Mouse (Mus musculus): ENCODE measurements around the gene Gm8251. TPM values are rescaled to one million over a fixed set of nuclear protein-coding genes. Genes with fewer than 3 reads are reported as not detected.

The Gm8251 gene
- polyA plus RNA-seq, 1 experiment from 2014 or later = not detected

GRCm38 (mm10) chr1:44032213-44032612 is 29.5 kb downstream of the Gm8251 start:
- TF ChIP-seq CTCF (IDR thresholded peaks at IDR 0.05; ENCODE audit: low read depth) = no peak
- H3K4me1 ChIP-seq (replicated peaks; ENCODE audit: insufficient read depth, low read length) = no peaks in the 10 kb centered on the region
- no peak overlapping the region for H3K9ac ChIP-seq (ENCODE audit: low read depth, low read length)
- DNase-seq (ENCODE audit: low spot score) = no peak
- no peak overlapping the region for H3K27ac ChIP-seq
- H3K4me2 ChIP-seq (ENCODE audit: low read length) = no peak overlapping the region
- H3K4me3 ChIP-seq (replicated peaks; ENCODE audit: low read depth, low read length) = no peak overlapping the region
- no peak for ATAC-seq (replicated peaks; ENCODE audit: low FRiP score, low read depth)
- 80% methylated on average over 2 of the region's 2 CpGs for WGBS
- no peaks in the 10 kb centered on the region for H3K36me3 ChIP-seq (ENCODE audit: insufficient read depth, low read length)
- no peaks in the 10 kb centered on the region for H3K27me3 ChIP-seq (ENCODE audit: insufficient read depth, low read length)
- no peaks in the 10 kb centered on the region for H3K9me3 ChIP-seq (replicated peaks; ENCODE audit: low read length)

GRCm38 (mm10) chr1:44027651-44028050 is 34.1 kb downstream of the Gm8251 start:
- H3K4me3 ChIP-seq (replicated peaks; ENCODE audit: low read depth, low read length) = no peak overlapping the region
- H3K36me3 ChIP-seq (ENCODE audit: insufficient read depth, low read length) = no peaks in the 10 kb centered on the region
- H3K27ac ChIP-seq = no peak overlapping the region
- ATAC-seq (replicated peaks; ENCODE audit: low FRiP score, low read depth) = no peak
- DNase-seq (ENCODE audit: low spot score) = no peak
- H3K27me3 ChIP-seq (ENCODE audit: insufficient read depth, low read length) = no peaks in the 10 kb centered on the region
- H3K4me1 ChIP-seq (replicated peaks; ENCODE audit: insufficient read depth, low read length) = no peaks in the 10 kb centered on the region
- no peak overlapping the region for H3K4me2 ChIP-seq (ENCODE audit: low read length)
- TF ChIP-seq CTCF (IDR thresholded peaks at IDR 0.05; ENCODE audit: low read depth) = no peak
- 87% methylated on average over 1 of the region's 1 CpGs for WGBS
- H3K9ac ChIP-seq (ENCODE audit: low read depth, low read length) = no peak overlapping the region
- H3K9me3 ChIP-seq (replicated peaks; ENCODE audit: low read length) = no peaks in the 10 kb centered on the region

DNA sequence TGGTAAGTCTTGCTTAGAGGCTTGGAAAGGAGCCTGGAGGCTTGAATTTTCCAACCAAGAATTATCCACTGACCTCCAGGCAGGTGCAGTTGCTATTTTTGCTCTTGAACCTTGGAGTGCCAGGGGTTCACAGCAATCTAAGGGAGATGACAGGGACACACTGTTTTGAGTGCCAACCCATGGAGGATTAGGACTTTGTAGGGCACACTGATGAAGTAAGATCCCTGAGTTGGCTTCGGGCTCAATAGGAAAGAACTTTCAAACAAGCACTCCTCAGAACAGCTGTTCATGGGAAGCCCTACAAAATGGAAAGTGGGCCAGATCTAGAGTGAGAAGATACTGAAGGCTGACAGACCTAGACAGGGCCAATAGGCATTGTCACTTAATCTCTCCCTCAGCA is 39.1 kb downstream of the Gm8251 start:
- no peaks in the 10 kb centered on the region for H3K9me3 ChIP-seq (replicated peaks; ENCODE audit: low read length)
- WGBS = 89% methylated on average over 1 of the region's 1 CpGs
- H3K27me3 ChIP-seq (ENCODE audit: insufficient read depth, low read length) = no peaks in the 10 kb centered on the region
- no peaks in the 10 kb centered on the region for H3K4me1 ChIP-seq (replicated peaks; ENCODE audit: insufficient read depth, low read length)
- no peak overlapping the region for H3K9ac ChIP-seq (ENCODE audit: low read depth, low read length)
- no peaks in the 10 kb centered on the region for H3K36me3 ChIP-seq (ENCODE audit: insufficient read depth, low read length)
- no peak overlapping the region for H3K4me3 ChIP-seq (replicated peaks; ENCODE audit: low read depth, low read length)
- DNase-seq (ENCODE audit: low spot score) (no peak), ATAC-seq (replicated peaks; ENCODE audit: low FRiP score, low read depth) (no peak)
- no peak overlapping the region for H3K27ac ChIP-seq
- no peak for TF ChIP-seq CTCF (IDR thresholded peaks at IDR 0.05; ENCODE audit: low read depth)
- no peak overlapping the region for H3K4me2 ChIP-seq (ENCODE audit: low read length)

GRCm38 (mm10) chr1:44019934-44020333 is 41.8 kb downstream of the Gm8251 start, which contains the start of gene Mettl21c:
TSS of gene Mettl21c (minus strand) at chr1:44020034.
- Histone ChIP-seq H3K27me3 (ENCODE audit: insufficient read depth, low read length) (no peaks in the 10 kb centered on the region), H3K9me3 (replicated peaks; ENCODE audit: low read length) (no peaks in the 10 kb centered on the region), H3K9ac (ENCODE audit: low read depth, low read length) (no peak within 1 kb of the TSS), H3K27ac (no peak within 1 kb of the TSS), H3K36me3 (ENCODE audit: insufficient read depth, low read length) (no peaks in the 10 kb centered on the region), H3K4me1 (replicated peaks; ENCODE audit: insufficient read depth, low read length) (no peaks in the 10 kb centered on the region), H3K4me2 (ENCODE audit: low read length) (no peak within 1 kb of the TSS), H3K4me3 (replicated peaks; ENCODE audit: low read depth, low read length) (no peak within 1 kb of the TSS)
- TF ChIP-seq CTCF (IDR thresholded peaks at IDR 0.05; ENCODE audit: low read depth) = no peak
- DNase-seq (ENCODE audit: low spot score) = no peak
- no peak for ATAC-seq (replicated peaks; ENCODE audit: low FRiP score, low read depth)

GRCm38 (mm10) chr1:44015556-44015955 is 46.2 kb downstream of the Gm8251 start:
- H3K4me2 ChIP-seq (ENCODE audit: low read length) = no peak overlapping the region
- H3K4me3 ChIP-seq (replicated peaks; ENCODE audit: low read depth, low read length) = no peak overlapping the region
- no peak for TF ChIP-seq CTCF (IDR thresholded peaks at IDR 0.05; ENCODE audit: low read depth)
- no peaks in the 10 kb centered on the region for H3K4me1 ChIP-seq (replicated peaks; ENCODE audit: insufficient read depth, low read length)
- H3K36me3 ChIP-seq (ENCODE audit: insufficient read depth, low read length) = no peaks in the 10 kb centered on the region
- WGBS = 87% methylated on average over 2 of the region's 2 CpGs
- H3K9ac ChIP-seq (ENCODE audit: low read depth, low read length) = no peak overlapping the region
- H3K9me3 ChIP-seq (replicated peaks; ENCODE audit: low read length) = no peaks in the 10 kb centered on the region
- no peak overlapping the region for H3K27ac ChIP-seq
- ATAC-seq (replicated peaks; ENCODE audit: low FRiP score, low read depth) (no peak), DNase-seq (ENCODE audit: low spot score) (no peak)
- no peaks in the 10 kb centered on the region for H3K27me3 ChIP-seq (ENCODE audit: insufficient read depth, low read length)

Other genes starting within 250 kb of the Gm8251 start
- 27.3 and 28.5 TPM in 2 replicates for gene Uxs1, start 234.1 kb downstream of the Gm8251 start, polyA plus RNA-seq (2015; fragmentation: Nextera tagmentation; extraction: Ambion mirVana)
- 38.0 and 39.4 TPM in 2 replicates for gene Tpp2, start 128.3 kb downstream of the Gm8251 start, polyA plus RNA-seq (2015; fragmentation: Nextera tagmentation; extraction: Ambion mirVana)
- 0.18 and 0.25 TPM in 2 replicates for gene Mettl21c, start 41.9 kb downstream of the Gm8251 start, polyA plus RNA-seq (2015; fragmentation: Nextera tagmentation; extraction: Ambion mirVana)
- 60.8 and 63.2 TPM in 2 replicates for gene Tex30, start 40.5 kb upstream of the Gm8251 start, polyA plus RNA-seq (2015; fragmentation: Nextera tagmentation; extraction: Ambion mirVana)
- 45.8 and 53.8 TPM in 2 replicates for gene Kdelc1, start 56.9 kb upstream of the Gm8251 start, polyA plus RNA-seq (2015; fragmentation: Nextera tagmentation; extraction: Ambion mirVana)
- gene Bivm, start 57.0 kb upstream of the Gm8251 start, polyA plus RNA-seq (2015; fragmentation: Nextera tagmentation; extraction: Ambion mirVana) = 16.4 and 17.0 TPM in 2 replicates
- gene Ercc5, start 85.8 kb upstream of the Gm8251 start, polyA plus RNA-seq (2015; fragmentation: Nextera tagmentation; extraction: Ambion mirVana) = 14.1 TPM in 2 replicates
- gene Mettl21e, start 157.0 kb upstream of the Gm8251 start, polyA plus RNA-seq (2015; fragmentation: Nextera tagmentation; extraction: Ambion mirVana) = not detected in 2 replicates